Mouse (Mus musculus): ENCODE results near the gene Pkmyt1. TPM values are rescaled to one million over a fixed set of nuclear protein-coding genes. Genes with fewer than 3 reads are reported as not detected.
A peak's percentile ranks its signal among the peaks of the same experiment; 100 is the strongest.

Pkmyt1 gene
- polyA plus RNA-seq, 2 experiments: 46.4 to 81.7 TPM

GRCm38 (mm10) chr17:23737493-23738445, 11.6 kb downstream of the Pkmyt1 start:
- Histone ChIP-seq H3K4me3 (replicated peaks; ENCODE audit: low read length) (no peak overlapping the region), H3K27ac (replicated peaks; ENCODE audit: low read depth, low read length) (no peak overlapping the region), H3K27me3 (ENCODE audit: control insufficient read depth, insufficient read depth, low read length) (peaks cover 42% of the 10 kb centered on the region), H3K9me3 (ENCODE audit: control insufficient read depth, low read length) (no peaks in the 10 kb centered on the region), H3K4me2 (replicated peaks; ENCODE audit: low read depth, low read length, severe bottlenecking) (no peak overlapping the region), H3K36me3 (ENCODE audit: control insufficient read depth, insufficient read depth, low read length) (0 out of 2 replicates have a peak, but pooled peaks cover 9% of the 10 kb centered on the region), H3K4me1 (ENCODE audit: control insufficient read depth, insufficient read depth, low read length) (peaks cover 19% of the 10 kb centered on the region), H3K9ac (ENCODE audit: low read depth, low read length, severe bottlenecking) (no peak overlapping the region)
- ATAC-seq (ENCODE audit: low FRiP score, low read depth) (no peak), DNase-seq (ENCODE audit: low spot score) (no peak)
- no peak for TF ChIP-seq POLR2A (IDR thresholded peaks at IDR 0.05; ENCODE audit: borderline replicate concordance, extremely low read depth, insufficient read depth, insufficient read length)
- WGBS: 64% methylated on average over 15 of the region's 15 CpGs

GRCm38 (mm10) chr17:23738836-23739201, 12.7 kb downstream of the Pkmyt1 start:
- DNase-seq (ENCODE audit: low spot score): no peak
- no peak overlapping the region for H3K27ac ChIP-seq (replicated peaks; ENCODE audit: low read depth, low read length)
- H3K36me3 ChIP-seq (ENCODE audit: control insufficient read depth, insufficient read depth, low read length): 0 out of 2 replicates have a peak, but pooled peaks cover 7% of the 10 kb centered on the region
- H3K9me3 ChIP-seq (ENCODE audit: control insufficient read depth, low read length): no peaks in the 10 kb centered on the region
- H3K9ac ChIP-seq (ENCODE audit: low read depth, low read length, severe bottlenecking): no peak overlapping the region
- peak overlapping the region; percentile 8; the same call in 1 of the 2 replicates for H3K4me3 ChIP-seq (replicated peaks; ENCODE audit: low read length)
- peaks cover 53% of the 10 kb centered on the region for H3K27me3 ChIP-seq (ENCODE audit: control insufficient read depth, insufficient read depth, low read length)
- no peak for ATAC-seq (ENCODE audit: low FRiP score, low read depth)
- H3K4me1 ChIP-seq (ENCODE audit: control insufficient read depth, insufficient read depth, low read length): peaks cover 19% of the 10 kb centered on the region
- peak overlapping the region; percentile 98 for H3K4me2 ChIP-seq (replicated peaks; ENCODE audit: low read depth, low read length, severe bottlenecking)
- no peak for TF ChIP-seq POLR2A (IDR thresholded peaks at IDR 0.05; ENCODE audit: borderline replicate concordance, extremely low read depth, insufficient read depth, insufficient read length)
- 26% methylated on average over 2 of the region's 2 CpGs for WGBS

GRCm38 (mm10) chr17:23739202-23740135, 13.3 kb downstream of the Pkmyt1 start:
- no peak for DNase-seq (ENCODE audit: low spot score)
- H3K27me3 ChIP-seq (ENCODE audit: control insufficient read depth, insufficient read depth, low read length): peaks cover 58% of the 10 kb centered on the region
- 3% methylated on average over 35 of the region's 48 CpGs for WGBS
- no peaks in the 10 kb centered on the region for H3K9me3 ChIP-seq (ENCODE audit: control insufficient read depth, low read length)
- no peak for TF ChIP-seq POLR2A (IDR thresholded peaks at IDR 0.05; ENCODE audit: borderline replicate concordance, extremely low read depth, insufficient read depth, insufficient read length)
- H3K4me2 ChIP-seq (replicated peaks; ENCODE audit: low read depth, low read length, severe bottlenecking): peak overlapping the region; percentile 98
- peak; percentile 27; the same call in 1 of the 2 replicates for ATAC-seq (ENCODE audit: low FRiP score, low read depth)
- peak overlapping the region; percentile 62 for H3K4me3 ChIP-seq (replicated peaks; ENCODE audit: low read length)
- H3K4me1 ChIP-seq (ENCODE audit: control insufficient read depth, insufficient read depth, low read length): peaks cover 19% of the 10 kb centered on the region
- peak overlapping the region; percentile 66 for H3K9ac ChIP-seq (ENCODE audit: low read depth, low read length, severe bottlenecking)
- H3K27ac ChIP-seq (replicated peaks; ENCODE audit: low read depth, low read length): no peak overlapping the region
- 0 out of 2 replicates have a peak, but pooled peaks cover 2% of the 10 kb centered on the region for H3K36me3 ChIP-seq (ENCODE audit: control insufficient read depth, insufficient read depth, low read length)

- no peak overlapping the region for H3K27ac ChIP-seq (replicated peaks; ENCODE audit: low read depth, low read length)
- TF ChIP-seq POLR2A (IDR thresholded peaks at IDR 0.05; ENCODE audit: borderline replicate concordance, extremely low read depth, insufficient read depth, insufficient read length): 0 out of 2 replicates have a peak, but pooled peaks have one; percentile 31
- peaks cover 19% of the 10 kb centered on the region for H3K4me1 ChIP-seq (ENCODE audit: control insufficient read depth, insufficient read depth, low read length)
- ATAC-seq (ENCODE audit: low FRiP score, low read depth) (peak; percentile 88), DNase-seq (ENCODE audit: low spot score) (peak; percentile 87)
- peak overlapping the region; percentile 62 for H3K4me3 ChIP-seq (replicated peaks; ENCODE audit: low read length)
- WGBS: under 1% methylated on average over 36 of the region's 46 CpGs
- H3K9ac ChIP-seq (ENCODE audit: low read depth, low read length, severe bottlenecking): peak overlapping the region; percentile 66
- H3K27me3 ChIP-seq (ENCODE audit: control insufficient read depth, insufficient read depth, low read length): peaks cover 65% of the 10 kb centered on the region
- peak overlapping the region; percentile 98 for H3K4me2 ChIP-seq (replicated peaks; ENCODE audit: low read depth, low read length, severe bottlenecking)
- H3K9me3 ChIP-seq (ENCODE audit: control insufficient read depth, low read length): no peaks in the 10 kb centered on the region
- no peaks in the 10 kb centered on the region for H3K36me3 ChIP-seq (ENCODE audit: control insufficient read depth, insufficient read depth, low read length)
Measured at GRCm38 (mm10) chr17:23740136-23740584, 14.0 kb downstream of the Pkmyt1 start.
